8 mouse cellular contexts compared by ENCODE assay signal in the genomic region with DNA sequence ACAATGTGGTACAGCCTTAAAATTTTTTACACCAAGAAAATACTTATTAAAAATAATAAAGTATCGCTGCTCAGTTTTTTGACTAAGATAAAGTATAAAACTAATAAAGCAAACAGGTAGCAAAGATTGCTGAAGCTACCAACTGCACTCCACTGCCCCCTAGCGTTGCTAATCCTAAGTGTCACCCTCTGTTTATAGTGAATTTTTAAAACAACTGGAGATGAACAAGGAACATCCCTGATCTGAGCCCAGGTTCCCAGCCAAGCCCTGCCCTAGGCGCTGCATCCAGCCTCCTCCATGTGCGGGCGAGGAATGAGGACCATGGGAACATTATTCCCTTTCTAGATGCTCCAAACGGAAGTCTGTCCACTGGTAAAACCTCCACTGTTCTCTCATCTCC. TPM values are rescaled to one million over a fixed set of nuclear protein-coding genes. Genes with fewer than 3 reads are reported as not detected.
DNase-seq lines count a peak whose midpoint lies in the region; ATAC-seq and TF ChIP-seq lines count a peak whose summit lies in the region.

No protein-coding gene starts in this region.

- no peak overlapping the region for H3K4me2 ChIP-seq in kidney, postnatal 0 days (ENCODE audit: low read length)

- TF ChIP-seq CTCF in kidney, postnatal 0 days (IDR thresholded peaks at IDR 0.05; ENCODE audit: low read depth), result peak; percentile 70

- ATAC-seq in frontal cortex, adult (ENCODE audit: low TSS enrichment), result no peak
- ATAC-seq in kidney, postnatal 0 days (replicated peaks; ENCODE audit: low FRiP score, low read depth), result no peak

- no peaks in the 10 kb centered on the region for H3K4me1 ChIP-seq in kidney, postnatal 0 days (replicated peaks; ENCODE audit: insufficient read depth, low read length)

- H3K27ac ChIP-seq in kidney, postnatal 0 days, result no peak overlapping the region

- WGBS in kidney, postnatal 0 days, result 65% methylated on average over 6 of the region's 6 CpGs

- no peak overlapping the region for H3K4me3 ChIP-seq in kidney, postnatal 0 days (replicated peaks; ENCODE audit: low read depth, low read length)

- DNase-seq in frontal cortex, postnatal 25 days (ENCODE audit: low spot score in 2 of 2), result peak; percentile 30 to 41
- peak; percentile 73 for DNase-seq in testis, postnatal 10 days (ENCODE audit: low spot score)
- no peak for DNase-seq in testis, postnatal 14 days (ENCODE audit: low spot score)
- DNase-seq in cerebellum, postnatal 14 days, result peak; percentile 71 to 80
- DNase-seq in kidney, postnatal 0 days (ENCODE audit: low spot score), result peak; percentile 71
- peak; percentile 41 for DNase-seq in lung, postnatal 25 days (ENCODE audit: low spot score)
- DNase-seq in splenic B cell, adult 2 months (ENCODE audit: low read depth, low spot score), result peak; percentile 74

- H3K36me3 ChIP-seq in kidney, postnatal 0 days (ENCODE audit: insufficient read depth, low read length), result peaks cover 54% of the 10 kb centered on the region
- H3K36me3 ChIP-seq in splenic B cell, adult 2 months (ENCODE audit: control insufficient read depth, insufficient read depth, low read length, poor library complexity, severe bottlenecking), result peaks cover 22% of the 10 kb centered on the region

- no peaks in the 10 kb centered on the region for H3K9me3 ChIP-seq in kidney, postnatal 0 days (replicated peaks; ENCODE audit: low read length)

- no peak overlapping the region for H3K9ac ChIP-seq in kidney, postnatal 0 days (ENCODE audit: low read depth, low read length)

- H3K27me3 ChIP-seq in kidney, postnatal 0 days (ENCODE audit: insufficient read depth, low read length), result no peaks in the 10 kb centered on the region
- no peaks in the 10 kb centered on the region for H3K27me3 ChIP-seq in splenic B cell, adult 2 months (ENCODE audit: control insufficient read depth, insufficient read depth, low read length, poor library complexity, severe bottlenecking)

RNA-seq across cellular contexts. Expression of a gene that starts 19.2 kb away (rescaled TPM):
- polyA plus RNA-seq in kidney, postnatal 0 days (2015; fragmentation: Nextera tagmentation; extraction: Ambion mirVana), result 135 and 138 TPM in 2 replicates

RNA-seq across cellular contexts. Expression of a gene that starts 37.9 kb away (rescaled TPM):
- not detected in 2 replicates for polyA plus RNA-seq in kidney, postnatal 0 days (2015; fragmentation: Nextera tagmentation; extraction: Ambion mirVana)
